Mouse (Mus musculus) cerebral cortex, adult 2 months (tissue): Measurements from ENCODE around the gene Gtf2e1.

Experiments used
- whole genome bisulfite sequencing: fragments of 180-500 bp; shearing (Covaris S2); methylation state at CpG from one replicate; pipeline ENCODE4 v1.1.7; 2018; 5-methylcytosine and 5-hydroxymethylcytosine counted together

Gene Gtf2e1

GRCm38 (mm10) chr16:37539611-37540580 is at the start of gene Gtf2e1, which contains the start of gene Rabl3:
Gene Gtf2e1 (minus strand): TSS chr16:37539789.
Gene Rabl3 (plus strand): TSS chr16:37539885.
- 2% methylated on average over 41 of the region's 41 CpGs for WGBS

GRCm38 (mm10) chr16:37585129-37585563 is 45.6 kb upstream of the Gtf2e1 start:
- 49% methylated on average over 8 of the region's 8 CpGs for WGBS

DNA sequence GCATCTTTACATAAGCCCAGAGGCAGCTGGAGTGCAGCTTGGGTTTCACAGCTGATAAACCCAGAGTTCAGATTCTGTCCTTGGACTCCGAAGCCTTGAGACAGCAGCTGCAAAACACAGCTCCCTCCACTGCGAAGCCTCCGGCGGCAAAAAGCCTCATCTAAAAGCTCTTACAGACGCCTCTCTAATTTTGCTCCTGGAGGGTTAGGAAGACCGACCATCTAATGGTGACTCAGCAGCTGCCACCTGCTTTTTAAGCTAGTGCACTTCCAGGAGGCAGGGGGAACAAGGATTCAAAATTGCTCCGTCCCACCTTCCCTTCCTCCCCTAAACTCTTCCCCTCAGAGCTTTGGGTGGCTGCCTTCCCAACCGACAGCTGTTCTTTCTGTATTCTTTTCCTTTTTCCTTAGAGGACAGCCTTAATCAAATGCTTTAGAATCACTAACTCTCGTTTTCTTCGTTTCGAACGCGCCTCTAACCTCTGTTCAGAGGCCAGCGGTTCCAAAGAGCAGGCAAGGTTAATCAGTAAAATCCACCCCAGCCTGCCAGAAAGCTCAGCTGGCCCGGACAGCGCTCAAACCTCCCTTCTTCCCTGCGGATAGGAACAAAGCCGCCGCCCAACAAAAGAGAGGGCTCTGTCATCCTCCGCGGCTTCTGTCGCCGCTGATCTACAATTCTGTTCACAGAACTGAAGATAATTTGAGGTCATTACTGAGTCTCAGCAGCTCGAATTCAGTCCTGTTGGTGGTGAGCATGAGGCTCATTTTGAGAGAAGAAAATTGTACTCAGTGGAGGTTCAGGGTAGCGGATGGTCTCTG is 44.8 kb upstream of the Gtf2e1 start:
- 5% methylated on average over 25 of the region's 25 CpGs for whole genome bisulfite sequencing

DNA sequence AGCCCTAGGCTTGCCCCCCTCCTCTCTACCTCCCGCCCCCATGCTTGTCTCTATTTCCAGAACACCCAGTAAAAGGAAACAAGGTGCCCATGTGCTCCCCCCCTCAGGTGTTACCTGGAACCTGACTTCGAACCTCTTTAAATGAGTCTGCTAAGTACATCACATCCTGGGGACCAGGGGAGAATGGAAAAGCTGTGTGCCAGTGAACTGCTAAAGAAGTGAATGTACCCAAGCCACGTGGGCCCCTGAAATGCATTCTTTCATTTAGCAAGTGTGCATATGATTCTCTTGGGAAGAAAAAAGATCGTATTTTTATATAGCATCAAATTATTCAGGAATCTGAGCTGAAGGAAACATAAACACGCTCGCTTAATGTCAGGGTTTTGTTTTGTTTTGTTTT is 44.2 kb upstream of the Gtf2e1 start:
- 25% methylated on average over 6 of the region's 6 CpGs for WGBS

DNA sequence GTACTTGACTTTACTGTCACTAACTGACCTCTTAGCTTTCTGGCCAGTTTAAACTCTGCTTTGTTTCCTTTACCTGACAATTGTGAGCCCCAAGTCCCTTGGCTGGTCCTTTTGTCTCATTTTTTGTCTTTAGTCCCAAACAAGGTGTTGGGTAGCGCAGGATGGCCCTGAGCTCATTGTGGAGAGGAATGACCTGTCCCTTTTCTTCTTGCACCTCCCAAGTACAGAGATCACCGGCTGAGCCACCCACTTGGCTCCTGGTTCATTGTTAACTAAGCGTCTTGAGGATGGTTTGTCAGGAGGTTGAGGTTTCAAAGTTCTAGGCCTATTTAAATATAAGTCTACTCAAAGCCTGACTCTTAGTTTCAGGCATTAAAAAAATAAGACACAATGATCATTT is 43.7 kb upstream of the Gtf2e1 start:
- 84% methylated on average over 3 of the region's 3 CpGs for WGBS

DNA sequence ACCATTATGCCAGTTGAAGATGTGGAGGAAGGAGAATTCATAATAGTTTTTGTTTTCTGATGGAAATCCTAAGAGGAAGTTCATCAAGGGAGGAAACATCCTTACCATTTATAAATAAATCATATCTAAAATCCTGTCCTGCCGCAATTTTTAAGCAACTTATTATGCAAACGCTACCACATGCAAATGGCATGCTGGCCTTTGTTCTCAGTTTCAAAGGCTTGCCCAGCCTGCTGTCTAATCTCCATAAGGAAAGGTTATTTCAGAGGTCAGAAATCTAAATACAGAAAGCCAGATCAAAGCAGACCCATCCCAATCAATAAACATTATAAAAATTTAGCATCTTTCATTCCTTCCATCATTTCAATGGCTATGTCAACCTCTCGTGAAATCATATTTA is 42.3 kb upstream of the Gtf2e1 start:
- 75% methylated on average over 3 of the region's 3 CpGs for WGBS

DNA sequence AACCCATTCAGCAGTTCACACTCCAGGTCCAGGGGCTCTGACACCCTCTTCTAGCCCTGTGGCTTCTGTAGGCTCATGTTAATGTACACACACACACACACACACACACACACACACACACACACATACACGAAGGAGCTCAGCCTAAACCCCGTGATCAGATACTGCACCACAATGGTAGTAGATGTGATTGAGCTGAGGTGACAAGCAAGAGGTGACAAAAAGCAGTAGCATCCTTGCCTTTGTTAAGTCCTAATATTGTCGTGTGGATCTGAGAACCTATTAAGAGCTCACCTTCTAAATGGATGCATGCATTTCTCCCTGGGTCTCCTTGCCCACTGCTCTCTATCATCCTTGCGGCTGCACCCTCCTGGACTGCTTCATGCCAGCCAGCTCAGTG is 41.1 kb upstream of the Gtf2e1 start:
- WGBS = 96% methylated on average over 4 of the region's 4 CpGs

DNA sequence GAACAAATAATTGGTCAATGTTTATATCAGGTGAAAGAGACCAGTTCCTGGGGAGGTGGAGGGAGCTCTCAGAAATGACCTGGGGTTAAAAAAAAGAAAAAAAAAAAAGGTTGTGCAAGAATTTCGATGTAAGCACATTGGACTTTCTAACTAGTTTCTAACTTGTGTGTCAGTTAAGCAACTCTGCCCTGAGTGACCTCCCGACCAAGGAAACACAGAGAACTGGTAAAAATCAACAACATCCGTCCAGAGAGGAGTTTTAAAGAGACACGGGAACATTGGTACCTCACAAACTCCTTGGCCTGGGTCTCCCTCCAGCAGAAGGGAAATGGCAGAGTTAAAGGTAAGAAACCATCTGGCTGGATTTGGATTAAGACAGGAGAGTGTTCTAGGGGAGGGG is 40.4 kb upstream of the Gtf2e1 start, which contains the start of gene Hgd:
Gene Hgd, plus strand, starts transcription at position 160 of the 400 bp plus-strand sequence.
- 78% methylated on average over 4 of the region's 4 CpGs for WGBS

DNA sequence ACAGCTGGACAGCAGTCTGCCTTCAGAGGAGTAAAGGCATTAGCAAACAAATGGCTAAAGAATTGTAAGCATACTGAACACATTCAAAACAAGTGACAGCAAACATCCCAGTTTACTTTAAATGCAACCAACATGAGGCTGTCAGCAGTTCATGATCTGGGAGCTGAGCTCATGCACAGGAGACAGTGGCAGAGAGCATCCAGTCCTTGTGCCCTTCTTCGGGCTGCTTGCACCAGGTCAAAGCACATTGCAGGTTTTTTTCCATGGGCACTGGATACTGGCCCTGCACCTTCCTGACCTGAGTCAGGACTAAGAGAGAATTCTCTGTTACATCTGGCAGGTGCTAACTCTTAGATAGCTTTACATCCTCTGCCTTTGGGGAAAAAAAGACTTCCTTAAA is 40.0 kb upstream of the Gtf2e1 start:
- 88% methylated on average over 1 of the region's 1 CpGs for WGBS

- 52% methylated on average over 3 of the region's 3 CpGs for WGBS
Observed at GRCm38 (mm10) chr16:37575325-37575724, 35.7 kb upstream of the Gtf2e1 start.

- 97% methylated on average over 5 of the region's 5 CpGs for WGBS
Observed at GRCm38 (mm10) chr16:37573061-37573460, 33.5 kb upstream of the Gtf2e1 start.

GRCm38 (mm10) chr16:37572117-37572754 is 32.6 kb upstream of the Gtf2e1 start:
- 89% methylated on average over 12 of the region's 12 CpGs for WGBS

GRCm38 (mm10) chr16:37571554-37571953 is 32.0 kb upstream of the Gtf2e1 start:
- 85% methylated on average over 3 of the region's 3 CpGs for WGBS

DNA sequence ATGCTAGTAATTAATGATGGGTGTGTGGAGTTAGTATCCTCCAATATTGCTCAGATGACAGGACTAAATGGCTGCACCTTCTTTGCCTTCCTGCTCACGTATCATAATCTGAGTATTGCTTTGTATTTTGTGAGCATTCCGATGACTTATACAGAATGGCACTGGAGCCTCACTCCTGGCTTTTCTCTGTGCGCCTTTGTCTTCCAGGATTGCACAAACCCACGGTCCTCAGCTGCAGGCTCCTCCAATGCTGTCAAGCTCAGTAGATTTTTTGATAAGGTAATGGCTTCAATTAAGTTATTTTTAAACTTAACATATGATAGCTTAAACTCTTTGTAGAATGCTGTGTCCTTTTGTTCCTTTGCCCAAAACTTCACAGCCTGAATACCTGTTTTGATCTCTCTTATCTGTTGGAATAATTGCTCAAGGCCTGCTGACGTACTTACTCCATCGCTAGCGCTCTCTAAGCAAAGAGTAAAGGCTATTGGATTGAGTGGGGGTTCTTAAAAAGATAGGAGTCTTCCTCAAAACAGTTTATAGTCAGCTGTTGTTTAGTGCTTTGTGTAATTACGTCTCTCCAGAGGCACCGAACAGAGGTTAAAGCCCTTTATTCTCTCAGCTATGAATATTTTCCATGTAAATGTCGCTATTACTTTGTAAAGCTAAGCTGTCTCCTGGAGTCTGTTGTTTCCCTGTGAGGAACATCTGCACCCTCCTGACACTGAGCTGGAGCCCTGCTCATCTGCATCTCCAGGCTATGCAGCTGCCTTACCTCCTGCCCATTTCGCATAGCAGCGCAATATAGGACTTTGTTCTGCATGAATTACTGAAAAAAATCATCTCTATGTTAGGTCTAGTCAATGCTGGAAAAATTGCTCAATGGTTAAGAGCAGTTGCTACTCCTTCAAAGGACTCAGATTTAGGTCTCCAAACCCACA is 27.8 kb upstream of the Gtf2e1 start:
- WGBS = 81% methylated on average over 12 of the region's 12 CpGs

DNA sequence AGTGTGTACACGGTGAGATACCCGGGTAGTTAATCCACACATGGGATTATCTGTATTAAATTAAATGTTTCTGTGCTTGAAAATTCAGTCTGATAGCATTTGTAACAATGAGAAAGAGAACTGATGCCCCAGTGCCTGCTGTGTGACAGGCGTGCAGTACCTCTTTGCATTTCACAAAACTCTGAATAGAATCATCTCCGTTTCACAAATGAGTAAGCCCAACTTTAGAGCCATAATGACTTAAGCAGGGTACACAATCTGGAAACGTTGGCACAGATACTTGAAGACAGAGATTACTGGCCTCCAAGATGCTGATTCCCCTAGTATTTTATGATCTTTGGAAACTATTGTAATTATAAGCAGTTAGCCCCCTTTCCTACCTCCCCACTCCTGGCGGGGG is 26.5 kb upstream of the Gtf2e1 start:
- 48% methylated on average over 6 of the region's 6 CpGs for WGBS

GRCm38 (mm10) chr16:37565117-37565516 is 25.5 kb upstream of the Gtf2e1 start:
- WGBS = 76% methylated on average over 1 of the region's 1 CpGs

DNA sequence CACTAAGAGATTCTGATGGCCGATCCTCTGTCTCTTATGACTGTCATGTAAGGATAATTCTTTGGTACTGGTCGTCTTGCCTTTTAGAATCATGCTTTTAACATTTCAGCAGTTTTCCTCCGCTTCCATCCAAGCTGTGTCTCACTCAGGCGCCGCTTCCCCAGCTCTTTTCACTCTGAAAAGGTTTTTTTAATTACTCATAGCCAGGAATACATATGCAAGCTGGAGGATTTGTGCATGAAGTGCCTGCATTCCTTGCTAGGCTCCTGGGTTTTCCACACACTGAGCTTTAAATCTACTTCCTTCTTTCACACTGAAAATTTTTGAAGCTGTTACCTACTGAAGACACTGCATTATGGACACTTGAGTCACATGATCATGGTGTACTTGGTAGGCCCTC is 23.4 kb upstream of the Gtf2e1 start:
- WGBS = 48% methylated on average over 5 of the region's 5 CpGs

GRCm38 (mm10) chr16:37562414-37562813 is 22.8 kb upstream of the Gtf2e1 start:
- 75% methylated on average over 6 of the region's 6 CpGs for WGBS

DNA sequence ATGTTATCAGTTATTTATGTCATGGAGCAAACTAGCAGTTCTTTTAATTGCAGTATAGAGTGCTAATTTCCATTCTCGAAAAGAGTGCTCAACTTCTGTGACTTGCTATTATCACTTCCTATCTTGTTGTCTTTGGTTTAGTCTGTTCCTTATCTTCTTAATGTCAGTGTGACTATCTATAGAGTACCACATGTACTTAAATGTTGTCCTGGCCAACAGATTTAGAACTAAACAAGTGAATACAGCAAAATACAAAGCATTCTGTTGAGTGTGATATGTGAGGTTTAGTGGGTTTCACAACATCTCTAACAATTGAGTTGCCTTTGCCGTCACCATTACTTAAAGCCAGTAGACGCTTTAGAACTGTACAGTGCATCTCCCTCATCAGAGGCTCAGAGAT is 13.2 kb upstream of the Gtf2e1 start:
- 88% methylated on average over 3 of the region's 3 CpGs for WGBS

GRCm38 (mm10) chr16:37550981-37551380 is 11.4 kb upstream of the Gtf2e1 start:
- WGBS = 96% methylated on average over 2 of the region's 2 CpGs

DNA sequence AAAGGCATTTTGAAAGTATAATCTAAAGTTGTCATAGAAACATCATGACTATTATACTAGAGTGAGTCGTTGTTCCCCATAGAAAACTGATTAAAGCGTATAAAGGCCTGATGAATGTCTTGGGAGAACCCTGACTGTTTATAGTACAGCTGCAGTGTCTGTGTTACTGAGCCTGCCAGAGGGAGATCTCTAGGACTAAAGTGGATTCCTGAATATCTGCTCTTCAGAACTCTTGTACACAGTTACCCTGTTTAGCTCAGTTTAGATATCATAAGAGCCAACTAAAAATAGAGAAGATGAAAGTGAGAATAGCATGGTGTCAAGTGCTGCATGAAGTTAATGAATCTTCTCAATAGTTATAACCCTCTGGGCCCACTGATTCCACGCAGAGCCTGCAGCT is 10.7 kb upstream of the Gtf2e1 start:
- WGBS = 60% methylated on average over 3 of the region's 3 CpGs
